Mouse (Mus musculus): Measurements from ENCODE around the gene Fau. TPM values are rescaled to one million over a fixed set of nuclear protein-coding genes. Genes with fewer than 3 reads are reported as not detected.

Gene Fau
- total RNA-seq, 2 experiments from 2014 or later = 410 to 473 TPM

GRCm38 (mm10) chr19:6084478-6085248 is 27.0 kb downstream of the Fau start, which contains the start of the genes Zfpl1 and Cdca5:
Gene Zfpl1 (minus strand): TSS chr19:6084956.
Gene Cdca5 (plus strand): TSS chr19:6084983.
- no peak for TF ChIP-seq CTCF (IDR thresholded peaks at IDR 0.05)
- Histone ChIP-seq H3K27ac (peak within 1 kb of the TSS; percentile 86), H3K4me3 (peak within 1 kb of the TSS; percentile 86)
- intact Hi-C loops (cut with DNase I) = loop anchor here (1.0 to 2.0 kb wide), 2 partner anchors 27 to 32 kb away; partner anchors contain the start of genes Fau and Mrpl49
- DNase-seq = peak; percentile 96

- intact Hi-C loops (cut with DNase I) = loop anchor here (2.0 kb wide), 1 partner anchor 31 kb away; no protein-coding TSS in a partner anchor
- no peak for TF ChIP-seq CTCF (IDR thresholded peaks at IDR 0.05)
- no peak for DNase-seq
- H3K4me3 ChIP-seq = peak overlapping the region; percentile 86
- H3K27ac ChIP-seq = no peak overlapping the region
These were observed 27.8 kb downstream of the Fau start for GRCm38 (mm10) chr19:6085417-6085879.

- H3K27ac ChIP-seq = no peak overlapping the region
- TF ChIP-seq CTCF (IDR thresholded peaks at IDR 0.05) = no peak
- no peak for DNase-seq
- intact Hi-C loops (cut with DNase I) = no loop called here
- no peak overlapping the region for H3K4me3 ChIP-seq
These were observed 31.2 kb downstream of the Fau start for GRCm38 (mm10) chr19:6088841-6089240.

- TF ChIP-seq CTCF (IDR thresholded peaks at IDR 0.05) = no peak
- H3K4me3 ChIP-seq = no peak within 1 kb of the TSS
- intact Hi-C loops (cut with DNase I) = no loop called here
- no peak within 1 kb of the TSS for H3K27ac ChIP-seq
- no peak for DNase-seq
These were observed 36.5 kb downstream of the Fau start, which contains the start of gene AC131692.1 for GRCm38 (mm10) chr19:6094119-6094518. Gene AC131692.1 (plus strand): TSS chr19:6094419.

- intact Hi-C loops (cut with DNase I) = no loop called here
- TF ChIP-seq CTCF (IDR thresholded peaks at IDR 0.05) = no peak
These were observed 40.2 kb downstream of the Fau start for GRCm38 (mm10) chr19:6097847-6098246.

GRCm38 (mm10) chr19:6101186-6101585 is 43.5 kb downstream of the Fau start:
- Histone ChIP-seq H3K27ac (no peak overlapping the region), H3K4me3 (no peak overlapping the region)
- intact Hi-C loops (cut with DNase I) = no loop called here
- TF ChIP-seq CTCF (IDR thresholded peaks at IDR 0.05) = no peak
- DNase-seq = no peak

More at GRCm38 (mm10) chr19:6097847-6098246, 40.2 kb downstream of the Fau start:
- no peak overlapping the region for H3K4me3 ChIP-seq
- H3K27ac ChIP-seq = no peak overlapping the region
- no peak for DNase-seq

GRCm38 (mm10) chr19:6102169-6102853 is 44.7 kb downstream of the Fau start:
- no peak for DNase-seq
- no peak for TF ChIP-seq CTCF (IDR thresholded peaks at IDR 0.05)
- Histone ChIP-seq H3K4me3 (no peak overlapping the region), H3K27ac (no peak overlapping the region)
- intact Hi-C loops (cut with DNase I) = no loop called here

GRCm38 (mm10) chr19:6104476-6104875 is 46.8 kb downstream of the Fau start:
- no peak for TF ChIP-seq CTCF (IDR thresholded peaks at IDR 0.05)
- H3K4me3 ChIP-seq = no peak overlapping the region
- no peak overlapping the region for H3K27ac ChIP-seq
- intact Hi-C loops (cut with DNase I) = no loop called here
- DNase-seq = no peak

GRCm38 (mm10) chr19:6105586-6105985 is 47.9 kb downstream of the Fau start, which contains the start of gene Naaladl1:
Gene Naaladl1 (plus strand): TSS chr19:6105782.
- no peak for DNase-seq
- TF ChIP-seq CTCF (IDR thresholded peaks at IDR 0.05) = no peak
- H3K4me3 ChIP-seq = no peak within 1 kb of the TSS
- H3K27ac ChIP-seq = no peak within 1 kb of the TSS
- intact Hi-C loops (cut with DNase I) = no loop called here

Small RNA genes within 50 kb of the gene (microRNA-seq; reads per million reads assigned to microRNA genes)
- gene Mir6988 = not detected

Other genes starting within 250 kb of the Fau start
- 1 to 10 TPM; 3.4 to 4.0 TPM for gene Frmd8, start 182.6 kb upstream of the Fau start, total RNA-seq (2021)
- under 1 TPM; 0.79 to 0.84 TPM for gene Slc25a45, start 180.0 kb upstream of the Fau start, total RNA-seq (2021)
- gene Tigd3, start 163.7 kb upstream of the Fau start, total RNA-seq (2021) = under 1 TPM; 0.10 to 0.20 TPM
- 10 to 100 TPM; 87.8 to 88.4 TPM for gene Dpf2, start 144.8 kb upstream of the Fau start, total RNA-seq (2021)
- 10 to 100 TPM in 1 of 2 experiments, 1 to 10 TPM in 1; 8.2 to 14.3 TPM for gene Cdc42ep2, start 133.0 kb upstream of the Fau start, total RNA-seq (2021)
- gene Pola2, start 93.6 kb upstream of the Fau start, total RNA-seq (2021) = 1 to 10 TPM; 8.9 to 9.2 TPM
- not detected for gene Slc22a20, start 71.7 kb upstream of the Fau start, total RNA-seq (2021)
- 10 to 100 TPM; 87.0 to 93.7 TPM for gene Capn1, start 41.9 kb upstream of the Fau start, total RNA-seq (2021)
- gene Syvn1, start 11.3 kb upstream of the Fau start, total RNA-seq (2021) = 10 to 100 TPM; 17.1 to 20.6 TPM
- gene Mrpl49, start 59 bp upstream of the Fau start, total RNA-seq (2021) = 10 to 100 TPM; 24.6 to 30.9 TPM
- 1 to 10 TPM; 8.3 to 8.5 TPM for gene Znhit2, start 3.3 kb downstream of the Fau start, total RNA-seq (2021)
- gene Tm7sf2, start 10.5 kb downstream of the Fau start, total RNA-seq (2021) = 1 to 10 TPM; 4.6 TPM
- gene Vps51, start 19.4 kb downstream of the Fau start, total RNA-seq (2021) = 10 to 100 TPM; 20.6 to 23.9 TPM
- not detected for gene Tmem262, start 22.2 kb downstream of the Fau start, total RNA-seq (2021)
- not detected for gene Gm28374, start 24.4 kb downstream of the Fau start, total RNA-seq (2021)
- gene Zfpl1, start 27.1 kb downstream of the Fau start, total RNA-seq (2021) = 10 to 100 TPM; 11.2 to 13.1 TPM
- gene Cdca5, start 27.1 kb downstream of the Fau start, total RNA-seq (2021) = not detected
- gene AC131692.1, start 36.6 kb downstream of the Fau start, total RNA-seq (2021) = not detected
- gene Naaladl1, start 47.9 kb downstream of the Fau start, total RNA-seq (2021) = not detected
- gene Sac3d1, start 60.8 kb downstream of the Fau start, total RNA-seq (2021) = 1 to 10 TPM; 9.2 to 9.3 TPM
- gene Snx15, start 70.5 kb downstream of the Fau start, total RNA-seq (2021) = 10 to 100 TPM in 1 of 2 experiments, 1 to 10 TPM in 1; 9.0 to 10.0 TPM
- gene Batf2, start 83.1 kb downstream of the Fau start, total RNA-seq (2021) = under 1 TPM; 0.23 to 0.75 TPM
- 10 to 100 TPM; 57.5 to 70.8 TPM for gene Arl2, start 83.7 kb downstream of the Fau start, total RNA-seq (2021)
- gene Majin, start 126.5 kb downstream of the Fau start, total RNA-seq (2021) = not detected
- not detected for gene Gpha2, start 168.5 kb downstream of the Fau start, total RNA-seq (2021)
- gene Ppp2r5b, start 178.0 kb downstream of the Fau start, total RNA-seq (2021) = 10 to 100 TPM; 35.6 to 37.7 TPM
- gene Atg2a, start 183.8 kb downstream of the Fau start, total RNA-seq (2021) = 10 to 100 TPM; 18.4 to 19.0 TPM
- gene Ehd1, start 218.9 kb downstream of the Fau start, total RNA-seq (2021) = 10 to 100 TPM; 28.4 to 32.3 TPM
- gene Cdc42bpg, start 248.6 kb downstream of the Fau start, total RNA-seq (2021) = 1 to 10 TPM; 6.0 to 6.4 TPM